Mouse (Mus musculus) forebrain, embryonic 16.5 days (tissue): Measurements from ENCODE around the gene Rps27. TPM values are rescaled to one million over a fixed set of nuclear protein-coding genes. Genes with fewer than 3 reads are reported as not detected.
A peak's percentile ranks its signal among the peaks of the same experiment; 100 is the strongest.

Experiments
- ATAC-seq: fragments of 200-750 bp; cut with Nextera tagmentation; 2 replicates; pipeline ENCODE4 v1.8.0; 2017; ENCODE audit warnings: mild to moderate bottlenecking, moderate library complexity
- H3K27ac ChIP-seq: fragments of 300-500 bp; sonication (generic); 2 replicates; pipeline ENCODE4 v1.5.1; 2014; ENCODE audit warnings: low read length, control low read depth
- H3K27me3 ChIP-seq: fragments of 300-500 bp; sonication (generic); replicated peaks from 2 replicates; pipeline ENCODE4 v1.6.1; 2014; ENCODE audit warnings: low read length; ENCODE audit not compliant: control insufficient read depth, insufficient read depth
- H3K36me3 ChIP-seq: fragments of 300-500 bp; sonication (generic); 2 replicates; pipeline ENCODE4 v1.6.1; 2014; ENCODE audit not compliant: control insufficient read depth, insufficient read depth
- H3K4me1 ChIP-seq: fragments of 300-500 bp; sonication (generic); replicated peaks from 2 replicates; pipeline ENCODE4 v1.6.1; 2014; ENCODE audit warnings: low read length; ENCODE audit not compliant: control insufficient read depth, insufficient read depth
- H3K4me2 ChIP-seq: fragments of 300-500 bp; sonication (generic); 2 replicates; pipeline ENCODE4 v1.6.1; 2014; ENCODE audit warnings: mild to moderate bottlenecking, low read length, control low read depth
- H3K4me3 ChIP-seq: fragments of 300-500 bp; sonication (generic); replicated peaks from 2 replicates; pipeline ENCODE4 v1.5.1; 2014; ENCODE audit warnings: mild to moderate bottlenecking, low read length, control low read depth
- H3K9ac ChIP-seq: fragments of 300-500 bp; sonication (generic); replicated peaks from 2 replicates; pipeline ENCODE4 v1.6.1; 2014; ENCODE audit warnings: low read depth, low read length, control low read depth
- H3K9me3 ChIP-seq: fragments of 300-500 bp; sonication (generic); 2 replicates; pipeline ENCODE4 v1.6.1; 2016; ENCODE audit warnings: low read length; ENCODE audit not compliant: control insufficient read depth
- WGBS: fragments of 180-500 bp; shearing (Covaris S2); extraction: QIAGEN DNeasy Blood & Tissue Kit; methylation state at CpG from one replicate; pipeline ENCODE4 v1.1.7; 2014; 5-methylcytosine and 5-hydroxymethylcytosine counted together
- polyA plus RNA-seq: library from polyadenylated mRNA; unstranded; fragments of >200 nt; fragmentation: Nextera tagmentation; extraction: Ambion mirVana; gene quantifications from 2 replicates; pipeline ENCODE4 v1.2.1, GENCODE M21; 2015

The Rps27 gene
- polyA plus RNA-seq, 1 experiment from 2014 or later, result 790 TPM

DNA sequence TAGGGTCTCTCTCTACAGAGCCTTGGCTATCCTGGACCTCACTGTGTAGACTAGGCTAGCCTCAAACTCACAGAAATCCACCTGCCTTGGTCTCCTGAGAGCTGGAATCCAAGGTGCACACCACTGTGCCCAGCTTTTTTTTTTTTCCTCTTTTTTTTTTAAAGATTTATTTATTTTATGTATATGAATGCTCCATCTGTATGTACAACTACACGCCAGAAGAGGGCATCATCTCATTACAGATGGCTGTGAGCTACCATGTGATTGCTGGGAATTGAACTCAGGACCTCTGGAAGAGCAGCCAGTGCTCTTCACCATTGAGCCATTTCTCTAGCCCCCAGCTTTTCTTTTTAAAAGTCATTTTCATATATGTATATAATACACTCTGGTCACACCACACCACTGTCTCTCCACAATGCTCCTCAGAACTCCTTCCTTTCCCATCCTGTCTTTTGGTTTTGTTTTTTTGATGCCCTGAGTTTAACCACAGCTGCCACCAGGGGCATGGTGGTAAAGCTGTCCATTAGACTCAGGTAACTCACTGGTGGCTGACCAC lies 2.5 kb upstream of the Rps27 start:
- H3K36me3 ChIP-seq, result peaks cover 12% of the 10 kb centered on the region
- H3K4me3 ChIP-seq, result no peak overlapping the region
- H3K27me3 ChIP-seq, result no peaks in the 10 kb centered on the region
- H3K9ac ChIP-seq, result no peak overlapping the region
- H3K4me1 ChIP-seq, result peaks cover 29% of the 10 kb centered on the region
- no peaks in the 10 kb centered on the region for H3K9me3 ChIP-seq
- H3K27ac ChIP-seq, result no peak overlapping the region
- no peak for ATAC-seq
- 28% methylated on average over 1 of the region's 1 CpGs for WGBS
- no peak overlapping the region for H3K4me2 ChIP-seq

GRCm38 (mm10) chr3:90213956-90214684 lies 669 bp upstream of the Rps27 start:
- Histone ChIP-seq H3K36me3 (peaks cover 21% of the 10 kb centered on the region), H3K4me2 (peak overlapping the region; percentile 85), H3K27me3 (no peaks in the 10 kb centered on the region), H3K4me3 (peak overlapping the region; percentile 60), H3K9ac (peak overlapping the region; percentile 51), H3K27ac (peak overlapping the region; percentile 72), H3K9me3 (no peaks in the 10 kb centered on the region), H3K4me1 (peaks cover 20% of the 10 kb centered on the region)
- peak; percentile 29; the same call in 1 of the 2 replicates for ATAC-seq
- WGBS, result 8% methylated on average over 12 of the region's 12 CpGs

DNA sequence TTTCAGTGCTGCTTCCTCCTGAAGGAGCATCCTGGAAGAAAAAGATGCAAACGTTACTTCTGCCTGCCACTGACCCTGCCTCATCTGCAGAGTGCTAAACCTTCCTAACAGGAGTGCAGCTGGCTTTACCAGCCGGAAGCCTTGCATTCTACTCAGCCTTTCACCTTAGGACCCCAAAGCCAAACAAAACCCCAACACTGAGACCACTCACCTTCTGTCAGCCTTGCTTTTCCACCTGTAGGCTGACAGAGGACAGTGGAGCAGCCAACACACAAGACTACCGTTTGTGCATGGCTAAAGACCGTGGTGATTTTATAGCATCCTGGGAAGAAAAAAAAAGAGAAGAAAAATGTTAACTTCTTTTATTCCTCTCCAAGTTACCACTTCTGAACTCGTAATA lies 728 bp downstream of the Rps27 start:
- ATAC-seq, result no peak
- no peaks in the 10 kb centered on the region for H3K9me3 ChIP-seq
- peak overlapping the region; percentile 60 for H3K4me3 ChIP-seq
- WGBS, result 19% methylated on average over 5 of the region's 5 CpGs
- no peaks in the 10 kb centered on the region for H3K27me3 ChIP-seq
- H3K9ac ChIP-seq, result peak overlapping the region; percentile 62
- peaks cover 20% of the 10 kb centered on the region for H3K4me1 ChIP-seq
- H3K36me3 ChIP-seq, result peaks cover 27% of the 10 kb centered on the region
- H3K4me2 ChIP-seq, result peak overlapping the region; percentile 97
- H3K27ac ChIP-seq, result no peak overlapping the region

DNA sequence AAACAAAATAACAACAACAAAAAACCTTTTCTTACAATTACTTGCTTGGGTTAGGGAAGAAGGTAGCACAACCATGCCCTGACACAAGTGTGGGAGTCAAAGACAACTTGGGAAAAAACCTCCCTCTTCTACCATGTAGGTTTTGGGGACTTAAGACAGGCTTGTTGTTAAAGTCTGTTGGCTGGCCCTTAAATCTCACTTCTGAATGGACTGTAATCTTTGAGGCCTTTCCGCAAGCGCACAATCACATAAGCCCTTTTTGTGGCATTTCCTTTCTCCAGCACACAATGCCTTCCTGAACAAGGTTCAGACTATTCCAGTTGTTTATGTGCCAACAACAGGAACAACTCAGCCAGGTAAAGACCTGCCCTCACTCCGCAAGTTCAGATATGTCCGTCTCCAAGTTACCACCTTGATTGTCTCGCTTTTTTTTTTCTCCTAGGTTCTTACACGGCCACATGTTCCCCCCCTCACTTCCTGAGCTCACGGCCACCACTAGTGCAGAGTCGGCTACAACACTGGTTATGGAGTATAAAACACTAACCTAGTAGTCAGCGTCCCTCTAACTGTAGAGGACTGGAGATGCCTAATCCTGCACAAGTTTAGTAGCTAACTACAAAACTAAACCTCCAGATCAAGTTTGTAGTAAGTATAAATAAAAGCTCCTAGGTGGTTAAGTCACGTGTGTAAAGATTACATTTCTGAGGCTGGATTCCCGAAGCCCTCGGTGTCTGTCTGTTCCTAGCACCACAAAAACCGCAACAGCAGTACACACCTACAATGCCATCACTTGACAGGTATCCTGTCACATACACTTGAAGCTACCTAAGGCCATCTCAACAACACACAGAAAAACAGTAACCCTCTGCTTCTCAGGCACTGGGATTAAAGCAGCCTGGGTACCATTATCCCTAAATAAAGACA lies 1.7 kb downstream of the Rps27 start:
- Histone ChIP-seq H3K27ac (no peak overlapping the region), H3K27me3 (no peaks in the 10 kb centered on the region), H3K9ac (no peak overlapping the region), H3K4me3 (no peak overlapping the region), H3K36me3 (peaks cover 28% of the 10 kb centered on the region), H3K4me2 (peak overlapping the region; percentile 97), H3K9me3 (no peaks in the 10 kb centered on the region), H3K4me1 (peaks cover 20% of the 10 kb centered on the region)
- ATAC-seq, result no peak
- WGBS, result 81% methylated on average over 13 of the region's 13 CpGs

GRCm38 (mm10) chr3:90209908-90210566 lies 3.4 kb downstream of the Rps27 start:
- Histone ChIP-seq H3K4me3 (no peak overlapping the region), H3K36me3 (peaks cover 28% of the 10 kb centered on the region), H3K4me2 (no peak overlapping the region), H3K9ac (no peak overlapping the region), H3K27me3 (no peaks in the 10 kb centered on the region), H3K9me3 (no peaks in the 10 kb centered on the region), H3K4me1 (peaks cover 20% of the 10 kb centered on the region), H3K27ac (no peak overlapping the region)
- ATAC-seq, result no peak
- WGBS, result 95% methylated on average over 5 of the region's 5 CpGs

DNA sequence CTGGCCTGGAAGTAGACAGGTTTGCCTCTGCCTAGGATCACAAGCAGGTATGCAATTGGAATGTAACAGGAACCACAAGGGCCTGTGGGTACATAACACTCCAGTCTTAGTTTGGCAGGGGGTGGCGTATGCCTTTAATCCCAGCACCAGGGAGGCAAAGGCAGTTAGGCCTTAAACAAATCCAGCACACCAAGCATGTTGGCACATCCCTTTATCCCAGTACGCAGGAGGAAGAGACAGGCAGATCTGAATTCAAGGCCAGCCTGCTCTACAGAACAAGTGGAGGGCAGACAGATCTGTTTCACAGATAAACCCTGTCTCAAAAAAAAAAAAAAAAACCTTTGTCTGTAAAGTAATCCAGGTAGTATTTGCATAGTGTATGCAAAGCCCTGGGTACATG lies 4.8 kb downstream of the Rps27 start:
- no peak overlapping the region for H3K9ac ChIP-seq
- H3K4me1 ChIP-seq, result peaks cover 16% of the 10 kb centered on the region
- 91% methylated on average over 2 of the region's 2 CpGs for WGBS
- H3K4me3 ChIP-seq, result no peak overlapping the region
- peaks cover 28% of the 10 kb centered on the region for H3K36me3 ChIP-seq
- ATAC-seq, result no peak
- no peak overlapping the region for H3K27ac ChIP-seq
- no peaks in the 10 kb centered on the region for H3K9me3 ChIP-seq
- H3K4me2 ChIP-seq, result no peak overlapping the region
- no peaks in the 10 kb centered on the region for H3K27me3 ChIP-seq

GRCm38 (mm10) chr3:90204582-90204981 lies 8.9 kb downstream of the Rps27 start:
- no peak overlapping the region for H3K27ac ChIP-seq
- H3K4me3 ChIP-seq, result no peak overlapping the region
- peaks cover 7% of the 10 kb centered on the region; the same call in 1 of the 2 replicates for H3K36me3 ChIP-seq
- ATAC-seq, result no peak
- H3K27me3 ChIP-seq, result no peaks in the 10 kb centered on the region
- no peak overlapping the region for H3K9ac ChIP-seq
- WGBS, result 96% methylated on average over 2 of the region's 2 CpGs
- no peaks in the 10 kb centered on the region for H3K9me3 ChIP-seq
- no peaks in the 10 kb centered on the region for H3K4me1 ChIP-seq
- no peak overlapping the region for H3K4me2 ChIP-seq

GRCm38 (mm10) chr3:90203619-90204018 lies 9.8 kb downstream of the Rps27 start:
- 71% methylated on average over 5 of the region's 5 CpGs for WGBS

GRCm38 (mm10) chr3:90202884-90203283 lies 10.6 kb downstream of the Rps27 start:
- Histone ChIP-seq H3K4me2 (no peak overlapping the region), H3K4me3 (no peak overlapping the region)
- 12% methylated on average over 1 of the region's 1 CpGs for WGBS

More at GRCm38 (mm10) chr3:90203619-90204018, 9.8 kb downstream of the Rps27 start:
- Histone ChIP-seq H3K9ac (no peak overlapping the region), H3K4me3 (no peak overlapping the region), H3K27me3 (no peaks in the 10 kb centered on the region), H3K36me3 (peaks cover 7% of the 10 kb centered on the region; the same call in 1 of the 2 replicates), H3K4me2 (no peak overlapping the region), H3K27ac (no peak overlapping the region), H3K4me1 (no peaks in the 10 kb centered on the region), H3K9me3 (no peaks in the 10 kb centered on the region)
- no peak for ATAC-seq

More at GRCm38 (mm10) chr3:90202884-90203283, 10.6 kb downstream of the Rps27 start:
- Histone ChIP-seq H3K36me3 (0 out of 2 replicates have a peak, but pooled peaks cover 3% of the 10 kb centered on the region), H3K9me3 (no peaks in the 10 kb centered on the region), H3K9ac (no peak overlapping the region), H3K27me3 (no peaks in the 10 kb centered on the region), H3K27ac (no peak overlapping the region), H3K4me1 (no peaks in the 10 kb centered on the region)
- no peak for ATAC-seq
